Mouse (Mus musculus) olfactory bulb, adult 2 months (tissue): Measurements from ENCODE around the gene Wdfy2.

ENCODE experiments used
- CTCF ChIP-seq: fragments of 200-500 bp; IDR thresholded peaks from 2 replicates; pipeline ENCODE4 v1.5.1; 2012; ENCODE audit warnings: low read depth, mild to moderate bottlenecking, low read length, moderate library complexity; ENCODE audit not compliant: insufficient read depth
- POLR2A ChIP-seq: fragments of 200-500 bp; IDR thresholded peaks from 2 replicates; pipeline ENCODE4 v1.6.1; 2012; ENCODE audit warnings: mild to moderate bottlenecking, low read depth, low read length, moderate library complexity; ENCODE audit not compliant: insufficient read depth

DNA sequence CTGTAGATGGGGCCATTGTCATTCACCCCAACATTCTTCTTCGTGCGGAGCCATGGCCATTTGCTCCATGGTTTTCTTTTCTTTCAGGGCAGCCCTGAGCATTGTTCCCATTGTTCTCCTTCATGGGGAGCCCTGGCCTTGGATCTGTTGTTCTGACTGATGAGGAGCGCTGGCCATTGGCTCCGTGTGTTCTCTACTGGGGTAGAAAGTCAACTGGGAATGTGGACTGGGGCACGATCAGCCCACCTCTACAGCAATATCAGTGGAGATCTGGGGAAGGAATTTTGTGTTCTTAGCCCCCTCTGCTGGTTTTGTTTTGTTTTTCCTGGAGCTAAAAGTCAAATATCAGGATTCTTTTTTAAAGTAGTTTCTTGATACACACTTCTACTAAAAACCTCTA lies 100.2 kb downstream of the Wdfy2 start:
- TF ChIP-seq POLR2A (no peak), CTCF (no peak)
